Mouse (Mus musculus): ENCODE results near the gene Ubtf. TPM values are rescaled to one million over a fixed set of nuclear protein-coding genes. Genes with fewer than 3 reads are reported as not detected.

Gene Ubtf
- polyA plus RNA-seq, 1 experiment: 8.9 TPM

GRCm38 (mm10) chr11:102346926-102347325 is 27.4 kb upstream of the Ubtf start:
- H3K4me3 ChIP-seq (ENCODE audit: control insufficient read depth, low read depth, low read length): peak overlapping the region; percentile 79
- no peaks in the 10 kb centered on the region for H3K4me1 ChIP-seq (ENCODE audit: control insufficient read depth, insufficient read depth, low read length)
- H3K27me3 ChIP-seq (ENCODE audit: control insufficient read depth, insufficient read depth, low read length): no peaks in the 10 kb centered on the region
- H3K36me3 ChIP-seq (ENCODE audit: control insufficient read depth, insufficient read depth, low read length): no peaks in the 10 kb centered on the region
- no peak for TF ChIP-seq CTCF (IDR thresholded peaks at IDR 0.05; ENCODE audit: control insufficient read depth, insufficient read depth, insufficient replicate concordance, low read depth, low read length)
- peak; percentile 33; the same call in 1 of the 2 replicates for TF ChIP-seq POLR2A (IDR thresholded peaks at IDR 0.05; ENCODE audit: control insufficient read depth, low read depth, low read length)
- H3K27ac ChIP-seq (ENCODE audit: control insufficient read depth, insufficient read depth, low read depth, low read length): no peak overlapping the region

- Histone ChIP-seq H3K4me3 (ENCODE audit: control insufficient read depth, low read depth, low read length) (no peak overlapping the region), H3K27ac (ENCODE audit: control insufficient read depth, insufficient read depth, low read depth, low read length) (no peak overlapping the region), H3K27me3 (ENCODE audit: control insufficient read depth, insufficient read depth, low read length) (no peaks in the 10 kb centered on the region), H3K4me1 (ENCODE audit: control insufficient read depth, insufficient read depth, low read length) (no peaks in the 10 kb centered on the region), H3K36me3 (ENCODE audit: control insufficient read depth, insufficient read depth, low read length) (no peaks in the 10 kb centered on the region)
- no peak for TF ChIP-seq CTCF (IDR thresholded peaks at IDR 0.05; ENCODE audit: control insufficient read depth, insufficient read depth, insufficient replicate concordance, low read depth, low read length)
- no peak for TF ChIP-seq POLR2A (IDR thresholded peaks at IDR 0.05; ENCODE audit: control insufficient read depth, low read depth, low read length)
Observed at GRCm38 (mm10) chr11:102344458-102344857, 24.9 kb upstream of the Ubtf start.

DNA sequence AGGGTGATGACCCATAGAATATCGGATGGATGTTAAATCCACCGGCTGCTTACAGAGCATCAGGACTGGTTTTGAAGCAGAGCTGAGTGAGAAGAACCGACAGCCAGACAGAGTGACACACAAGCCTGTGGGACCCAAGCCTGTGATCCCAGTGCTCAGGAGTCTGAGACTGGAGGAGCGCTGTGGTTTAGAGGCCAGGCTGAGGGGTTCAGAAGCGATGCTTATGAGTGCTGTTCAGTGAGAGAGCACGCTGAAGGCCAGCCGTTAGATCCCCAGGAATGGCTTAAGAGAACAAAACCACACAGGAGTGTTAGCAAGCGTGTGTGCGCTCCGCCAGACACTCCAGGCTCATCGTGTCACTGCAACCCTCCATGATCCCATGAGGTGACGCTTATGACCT is 23.2 kb upstream of the Ubtf start:
- H3K27me3 ChIP-seq (ENCODE audit: control insufficient read depth, insufficient read depth, low read length): no peaks in the 10 kb centered on the region
- H3K27ac ChIP-seq (ENCODE audit: control insufficient read depth, insufficient read depth, low read depth, low read length): no peak overlapping the region
- H3K36me3 ChIP-seq (ENCODE audit: control insufficient read depth, insufficient read depth, low read length): no peaks in the 10 kb centered on the region
- TF ChIP-seq POLR2A (IDR thresholded peaks at IDR 0.05; ENCODE audit: control insufficient read depth, low read depth, low read length) (no peak), CTCF (IDR thresholded peaks at IDR 0.05; ENCODE audit: control insufficient read depth, insufficient read depth, insufficient replicate concordance, low read depth, low read length) (no peak)
- H3K4me3 ChIP-seq (ENCODE audit: control insufficient read depth, low read depth, low read length): no peak overlapping the region
- no peaks in the 10 kb centered on the region for H3K4me1 ChIP-seq (ENCODE audit: control insufficient read depth, insufficient read depth, low read length)

- H3K4me1 ChIP-seq (ENCODE audit: control insufficient read depth, insufficient read depth, low read length): no peaks in the 10 kb centered on the region
- TF ChIP-seq CTCF (IDR thresholded peaks at IDR 0.05; ENCODE audit: control insufficient read depth, insufficient read depth, insufficient replicate concordance, low read depth, low read length) (no peak), POLR2A (IDR thresholded peaks at IDR 0.05; ENCODE audit: control insufficient read depth, low read depth, low read length) (no peak)
- H3K4me3 ChIP-seq (ENCODE audit: control insufficient read depth, low read depth, low read length): no peak overlapping the region
- H3K27ac ChIP-seq (ENCODE audit: control insufficient read depth, insufficient read depth, low read depth, low read length): no peak overlapping the region
- no peaks in the 10 kb centered on the region for H3K27me3 ChIP-seq (ENCODE audit: control insufficient read depth, insufficient read depth, low read length)
- no peaks in the 10 kb centered on the region for H3K36me3 ChIP-seq (ENCODE audit: control insufficient read depth, insufficient read depth, low read length)
Observed at GRCm38 (mm10) chr11:102341101-102341500, 21.6 kb upstream of the Ubtf start.

- Histone ChIP-seq H3K27ac (ENCODE audit: control insufficient read depth, insufficient read depth, low read depth, low read length) (no peak overlapping the region), H3K36me3 (ENCODE audit: control insufficient read depth, insufficient read depth, low read length) (no peaks in the 10 kb centered on the region)
Observed at GRCm38 (mm10) chr11:102339624-102340023, 20.1 kb upstream of the Ubtf start.

DNA sequence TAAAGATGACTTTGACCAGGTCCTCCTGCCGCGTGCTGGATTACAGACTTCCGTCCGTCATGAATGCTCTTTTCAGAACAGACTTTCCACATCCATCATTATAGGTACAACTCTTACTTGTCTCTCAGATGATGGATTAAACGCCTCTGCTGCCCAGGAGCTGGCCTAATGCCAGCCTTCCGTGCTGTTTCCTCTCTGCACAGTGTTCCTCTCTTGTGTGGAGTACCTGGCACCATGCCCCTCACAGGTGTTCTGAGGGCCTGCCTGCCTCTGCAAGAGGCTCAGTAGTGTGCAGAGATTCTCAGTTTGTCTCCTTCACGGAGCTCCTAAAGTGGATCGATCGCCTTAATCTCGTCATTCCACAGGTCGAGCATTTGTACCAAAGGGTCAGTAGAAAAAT is 19.7 kb upstream of the Ubtf start:
- Histone ChIP-seq H3K4me1 (ENCODE audit: control insufficient read depth, insufficient read depth, low read length) (peaks cover 2% of the 10 kb centered on the region; the same call in 1 of the 2 replicates), H3K36me3 (ENCODE audit: control insufficient read depth, insufficient read depth, low read length) (no peaks in the 10 kb centered on the region), H3K27me3 (ENCODE audit: control insufficient read depth, insufficient read depth, low read length) (no peaks in the 10 kb centered on the region), H3K27ac (ENCODE audit: control insufficient read depth, insufficient read depth, low read depth, low read length) (no peak overlapping the region), H3K4me3 (ENCODE audit: control insufficient read depth, low read depth, low read length) (no peak overlapping the region)
- no peak for TF ChIP-seq POLR2A (IDR thresholded peaks at IDR 0.05; ENCODE audit: control insufficient read depth, low read depth, low read length)

More at GRCm38 (mm10) chr11:102339624-102340023, 20.1 kb upstream of the Ubtf start:
- Histone ChIP-seq H3K27me3 (ENCODE audit: control insufficient read depth, insufficient read depth, low read length) (no peaks in the 10 kb centered on the region), H3K4me1 (ENCODE audit: control insufficient read depth, insufficient read depth, low read length) (peaks cover 2% of the 10 kb centered on the region; the same call in 1 of the 2 replicates), H3K4me3 (ENCODE audit: control insufficient read depth, low read depth, low read length) (no peak overlapping the region)
- TF ChIP-seq CTCF (IDR thresholded peaks at IDR 0.05; ENCODE audit: control insufficient read depth, insufficient read depth, insufficient replicate concordance, low read depth, low read length): peak; percentile 71; the same call in 1 of the 2 replicates
- TF ChIP-seq POLR2A (IDR thresholded peaks at IDR 0.05; ENCODE audit: control insufficient read depth, low read depth, low read length): no peak

DNA sequence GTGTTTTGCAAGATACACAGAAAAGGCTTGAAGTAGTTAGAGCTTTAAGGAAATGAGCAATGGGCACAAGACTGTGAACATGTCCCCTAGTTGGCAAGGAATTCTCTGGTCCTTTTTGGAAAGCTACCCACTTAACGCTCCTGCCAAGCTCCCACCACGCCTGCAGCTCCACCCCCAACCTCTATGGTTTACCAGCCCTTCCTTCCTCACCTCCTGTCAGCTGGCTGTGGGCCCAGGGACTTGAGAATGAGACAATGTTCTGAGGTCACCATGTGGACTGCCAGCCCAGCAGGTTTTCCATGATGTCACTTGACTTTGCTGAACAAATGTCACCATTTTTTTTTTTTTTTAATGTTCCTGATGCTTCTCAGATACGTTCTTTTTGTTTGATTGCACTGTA is 19.0 kb upstream of the Ubtf start:
- Histone ChIP-seq H3K27ac (ENCODE audit: control insufficient read depth, insufficient read depth, low read depth, low read length) (no peak overlapping the region), H3K4me1 (ENCODE audit: control insufficient read depth, insufficient read depth, low read length) (peaks cover 2% of the 10 kb centered on the region; the same call in 1 of the 2 replicates), H3K27me3 (ENCODE audit: control insufficient read depth, insufficient read depth, low read length) (no peaks in the 10 kb centered on the region), H3K36me3 (ENCODE audit: control insufficient read depth, insufficient read depth, low read length) (no peaks in the 10 kb centered on the region), H3K4me3 (ENCODE audit: control insufficient read depth, low read depth, low read length) (no peak overlapping the region)
- TF ChIP-seq CTCF (IDR thresholded peaks at IDR 0.05; ENCODE audit: control insufficient read depth, insufficient read depth, insufficient replicate concordance, low read depth, low read length): no peak
- no peak for TF ChIP-seq POLR2A (IDR thresholded peaks at IDR 0.05; ENCODE audit: control insufficient read depth, low read depth, low read length)

DNA sequence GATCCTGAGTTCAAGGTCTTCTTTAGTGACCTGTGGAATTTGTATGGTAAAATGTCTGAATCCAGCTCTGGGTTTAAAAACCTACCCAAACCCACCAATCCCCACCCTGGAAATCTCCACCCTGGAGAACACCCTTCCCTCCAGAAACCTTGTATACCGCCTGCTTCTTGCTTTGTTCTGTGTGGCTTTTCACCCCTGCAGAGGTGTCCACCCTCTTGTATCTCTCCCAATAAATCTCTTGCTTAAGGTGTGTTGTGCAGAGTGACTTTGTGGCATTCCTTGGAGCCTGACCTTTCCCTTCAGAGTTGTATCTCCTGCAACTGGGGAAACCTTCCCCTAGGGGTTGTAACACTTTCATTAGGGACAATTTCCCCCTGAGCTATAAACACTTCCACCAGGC is 18.4 kb upstream of the Ubtf start:
- Histone ChIP-seq H3K27ac (ENCODE audit: control insufficient read depth, insufficient read depth, low read depth, low read length) (no peak overlapping the region), H3K36me3 (ENCODE audit: control insufficient read depth, insufficient read depth, low read length) (no peaks in the 10 kb centered on the region), H3K27me3 (ENCODE audit: control insufficient read depth, insufficient read depth, low read length) (no peaks in the 10 kb centered on the region), H3K4me1 (ENCODE audit: control insufficient read depth, insufficient read depth, low read length) (peaks cover 2% of the 10 kb centered on the region; the same call in 1 of the 2 replicates), H3K4me3 (ENCODE audit: control insufficient read depth, low read depth, low read length) (no peak overlapping the region)
- TF ChIP-seq POLR2A (IDR thresholded peaks at IDR 0.05; ENCODE audit: control insufficient read depth, low read depth, low read length) (no peak), CTCF (IDR thresholded peaks at IDR 0.05; ENCODE audit: control insufficient read depth, insufficient read depth, insufficient replicate concordance, low read depth, low read length) (no peak)
